Mouse (Mus musculus) kidney, adult 2 months (tissue): ENCODE data around the gene Alg11.

Experiments used
- CTCF ChIP-seq: fragments of 200-500 bp; conservative IDR thresholded peaks from 2 replicates; pipeline ENCODE4 v1.5.1; 2011; ENCODE audit warnings: low read depth, mild to moderate bottlenecking, control low read depth, low read length, moderate library complexity, mixed read lengths; ENCODE audit not compliant: insufficient read depth, insufficient read length
- POLR2A ChIP-seq: fragments of 200-500 bp; IDR thresholded peaks from one replicate; pipeline ENCODE4 v1.6.1; 2011; ENCODE audit warnings: low read depth, low read length, control low read depth

- no peak for TF ChIP-seq CTCF
- TF ChIP-seq POLR2A = no peak
These were observed 41.0 kb upstream of the Alg11 start for GRCm38 (mm10) chr8:22019498-22019897.
